Mouse (Mus musculus) adrenal gland, postnatal 4 days (tissue): ENCODE data around the gene Mpped2. TPM values are rescaled to one million over a fixed set of nuclear protein-coding genes. Genes with fewer than 3 reads are reported as not detected.

Experiments
- DNase-seq, 2 experiments: peaks; one replicate each; pipeline ENCODE4 v3.0.0; 2021 to 2022; ENCODE audit warnings: low spot score in 2 of 2, mixed read lengths in 2 of 2
- total RNA-seq, 2 experiments: library from RNA; stranded (reverse); gene quantifications; 2 replicates each; pipeline ENCODE4 v1.2.3; 2021

Gene Mpped2
- total RNA-seq, 2 experiments from 2014 or later, result 40.7 to 46.1 TPM

- DNase-seq, result no peak
Observed at GRCm38 (mm10) chr2:106744601-106745000, 51.5 kb downstream of the Mpped2 start.

GRCm38 (mm10) chr2:106745364-106745763, 52.3 kb downstream of the Mpped2 start:
- no peak for DNase-seq

GRCm38 (mm10) chr2:106746211-106746610, 53.1 kb downstream of the Mpped2 start:
- no peak for DNase-seq

- DNase-seq, result no peak
Observed at GRCm38 (mm10) chr2:106746905-106747304, 53.8 kb downstream of the Mpped2 start.

- no peak for DNase-seq
Observed at GRCm38 (mm10) chr2:106747342-106747741, 54.3 kb downstream of the Mpped2 start.

GRCm38 (mm10) chr2:106750878-106751277, 57.8 kb downstream of the Mpped2 start:
- no peak for DNase-seq

- no peak for DNase-seq
Observed at GRCm38 (mm10) chr2:106753703-106754102, 60.6 kb downstream of the Mpped2 start.

- DNase-seq, result no peak
Observed at GRCm38 (mm10) chr2:106754696-106755095, 61.6 kb downstream of the Mpped2 start.

- no peak for DNase-seq
Observed at GRCm38 (mm10) chr2:106756354-106757103, 63.5 kb downstream of the Mpped2 start.

- DNase-seq, result no peak
Observed at GRCm38 (mm10) chr2:106762920-106763319, 69.9 kb downstream of the Mpped2 start.

GRCm38 (mm10) chr2:106769236-106769635, 76.2 kb downstream of the Mpped2 start:
- DNase-seq, result no peak

GRCm38 (mm10) chr2:106772643-106773042, 79.6 kb downstream of the Mpped2 start:
- DNase-seq, result no peak

- DNase-seq, result no peak
Observed at GRCm38 (mm10) chr2:106774251-106775196, 81.5 kb downstream of the Mpped2 start.

GRCm38 (mm10) chr2:106775994-106776393, 82.9 kb downstream of the Mpped2 start:
- DNase-seq, result no peak

GRCm38 (mm10) chr2:106778861-106779516, 85.9 kb downstream of the Mpped2 start:
- no peak for DNase-seq

- DNase-seq, result no peak
Observed at GRCm38 (mm10) chr2:106781181-106782179, 88.4 kb downstream of the Mpped2 start.

- no peak for DNase-seq
Observed at GRCm38 (mm10) chr2:106783311-106783710, 90.2 kb downstream of the Mpped2 start.

GRCm38 (mm10) chr2:106788055-106788454, 95.0 kb downstream of the Mpped2 start:
- no peak for DNase-seq

GRCm38 (mm10) chr2:106788573-106788972, 95.5 kb downstream of the Mpped2 start:
- DNase-seq, result no peak

- no peak for DNase-seq
Observed at GRCm38 (mm10) chr2:106789694-106790328, 96.7 kb downstream of the Mpped2 start.
